ENCODE assay signal across 17 mouse cellular contexts in genomic region chr13:112427521-112427920, GRCm38 (mm10). TPM values are rescaled to one million over a fixed set of nuclear protein-coding genes. Genes with fewer than 3 reads are reported as not detected.
DNase-seq lines count a peak whose midpoint lies in the region; ATAC-seq lines count a peak whose summit lies in the region.
"Had no signal": no experiment of that assay in that cellular context is flagged by ENCODE, and none has a peak within 500 bp of the region (broad histone marks: within the 10 kb centered on the region; RNA-seq: fewer than 3 reads in every experiment).

No protein-coding gene starts in this region.

- H3K27ac ChIP-seq in kidney, embryonic 16.5 days (ENCODE audit: low read length) = no peak overlapping the region
- H3K27ac ChIP-seq: embryonic facial prominence, embryonic 13.5 days; hindbrain, embryonic 14.5 days; kidney, embryonic 15.5 days; left cerebral cortex, adult 2 months had no signal

- no peak overlapping the region for H3K4me2 ChIP-seq in kidney, embryonic 16.5 days (replicated peaks; ENCODE audit: low read depth, low read length)
- H3K4me2 ChIP-seq: embryonic facial prominence, embryonic 13.5 days; hindbrain, embryonic 14.5 days; kidney, embryonic 15.5 days had no signal

- peak; percentile 53 for DNase-seq in 416B (ENCODE audit: low read depth)
- DNase-seq in CD4-positive helper T cell, adult 2 months (ENCODE audit: low read depth, low spot score) = peak; percentile 92
- peak; percentile 41 to 72 for DNase-seq in natural killer cell, adult 2 months (ENCODE audit: low spot score in 2 of 2)
- DNase-seq in cerebellum, adult 11-12 months = no peak
- DNase-seq in kidney, postnatal 10 days = no peak
- DNase-seq: adrenal gland, postnatal 36 days; cerebellum, adult 9-10 months; heart, adult 18-20 months; liver; right cerebral cortex, postnatal 25 days had no signal

- H3K4me1 ChIP-seq in kidney, embryonic 16.5 days (ENCODE audit: insufficient read depth, low read length) = peaks cover 6% of the 10 kb centered on the region; the same call in 1 of the 2 replicates
- H3K4me1 ChIP-seq: embryonic facial prominence, embryonic 13.5 days had no signal

- no peak overlapping the region for H3K4me3 ChIP-seq in kidney, embryonic 16.5 days (ENCODE audit: low read length)
- H3K4me3 ChIP-seq: embryonic facial prominence, embryonic 13.5 days; kidney, embryonic 15.5 days; left cerebral cortex, adult 2 months had no signal

- no peak overlapping the region for H3K9ac ChIP-seq in kidney, embryonic 16.5 days (replicated peaks; ENCODE audit: low read length)
- H3K9ac ChIP-seq: embryonic facial prominence, embryonic 13.5 days; hindbrain, embryonic 14.5 days; kidney, embryonic 15.5 days had no signal

- H3K27me3 ChIP-seq in kidney, embryonic 16.5 days (ENCODE audit: insufficient read depth, low read length) = no peaks in the 10 kb centered on the region
- H3K27me3 ChIP-seq: embryonic facial prominence, embryonic 13.5 days; kidney, embryonic 15.5 days had no signal

- peak; percentile 85 for ATAC-seq in common myeloid progenitor, adult 5-6 weeks (replicated peaks; ENCODE audit: low read depth, poor library complexity, severe bottlenecking)
- no peak for ATAC-seq in kidney, embryonic 16.5 days (ENCODE audit: low FRiP score, low TSS enrichment)
- ATAC-seq: forebrain, embryonic 14.5 days had no signal

- 95% methylated on average over 15 of the region's 15 CpGs for WGBS in kidney, embryonic 16.5 days

- no peaks in the 10 kb centered on the region for H3K36me3 ChIP-seq in kidney, embryonic 16.5 days (ENCODE audit: insufficient read depth, low read length)
- H3K36me3 ChIP-seq: embryonic facial prominence, embryonic 13.5 days; kidney, embryonic 15.5 days had no signal

- H3K9me3 ChIP-seq in kidney, embryonic 16.5 days (ENCODE audit: low read length) = no peaks in the 10 kb centered on the region
- H3K9me3 ChIP-seq: embryonic facial prominence, embryonic 13.5 days; kidney, embryonic 15.5 days had no signal

RNA-seq across cellular contexts. Expression of gene Il6st, which starts 36.3 kb away (rescaled TPM):
- total RNA-seq in common myeloid progenitor, adult 5-6 weeks (2017) = 28.8 and 35.2 TPM in 2 replicates
- polyA plus RNA-seq in kidney, embryonic 16.5 days (2015; fragmentation: Nextera tagmentation; extraction: Ambion mirVana) = 40.3 and 41.9 TPM in 2 replicates

Comparison
In these comparisons a context has a peak if more than half of its experiments do, and no peak if none do; other contexts are left out.
1. DNase-seq: peak in 416B (single experiment), CD4-positive helper T cell, adult 2 months (single experiment) and natural killer cell, adult 2 months (2 of 2); none in cerebellum, adult 11-12 months (single experiment) and kidney, postnatal 10 days (single experiment).